Mouse (Mus musculus) kidney, embryonic 15.5 days (tissue): ENCODE measurements at regions not wholly inside any gene's neighbourhood (a gene's known extent, or its start where the extent isn't known, plus 50 kb on each side); places are given as distances from the start of the nearest gene placed in this dataset.
"Not testable (repeated sequence)": the region's sequence is repeated elsewhere in the genome, so short reads cannot be mapped to it uniquely, and the experiment has no call there.

Source experiments
- ATAC-seq: fragments of 200-750 bp; cut with Nextera tagmentation; replicated peaks from 2 replicates; pipeline ENCODE4 v1.8.0; 2017; ENCODE audit warnings: moderate TSS enrichment; ENCODE audit not compliant: low FRiP score
- H3K27ac ChIP-seq: fragments of 300-500 bp; sonication (generic); 2 replicates; pipeline ENCODE4 v1.5.1; 2015; ENCODE audit warnings: mild to moderate bottlenecking, inconsistent platforms
- H3K27me3 ChIP-seq: fragments of 300-500 bp; sonication (generic); 2 replicates; pipeline ENCODE4 v1.6.1; 2015; ENCODE audit warnings: inconsistent platforms
- H3K36me3 ChIP-seq: fragments of 300-500 bp; sonication (generic); 2 replicates; pipeline ENCODE4 v1.6.1; 2015; ENCODE audit warnings: inconsistent platforms
- H3K4me1 ChIP-seq: fragments of 300-500 bp; sonication (generic); 2 replicates; pipeline ENCODE4 v1.6.1; 2015; ENCODE audit warnings: inconsistent platforms
- H3K4me2 ChIP-seq: fragments of 300-500 bp; sonication (generic); 2 replicates; pipeline ENCODE4 v1.6.1; 2015; ENCODE audit warnings: moderate library complexity, mild to moderate bottlenecking, inconsistent platforms
- H3K4me3 ChIP-seq: fragments of 300-500 bp; sonication (generic); replicated peaks from 2 replicates; pipeline ENCODE4 v1.5.1; 2015; ENCODE audit warnings: mild to moderate bottlenecking, inconsistent platforms
- H3K9ac ChIP-seq: fragments of 300-500 bp; sonication (generic); 2 replicates; pipeline ENCODE4 v1.6.1; 2015; ENCODE audit warnings: mild to moderate bottlenecking, inconsistent platforms
- H3K9me3 ChIP-seq: fragments of 300-500 bp; sonication (generic); replicated peaks from 2 replicates; pipeline ENCODE4 v1.6.1; 2016; ENCODE audit warnings: inconsistent platforms
- WGBS: fragments of 180-500 bp; shearing (Covaris S2); methylation state at CpG from one replicate; pipeline ENCODE4 v1.1.7; 2015; ENCODE audit warnings: mixed read lengths; 5-methylcytosine and 5-hydroxymethylcytosine counted together

DNA sequence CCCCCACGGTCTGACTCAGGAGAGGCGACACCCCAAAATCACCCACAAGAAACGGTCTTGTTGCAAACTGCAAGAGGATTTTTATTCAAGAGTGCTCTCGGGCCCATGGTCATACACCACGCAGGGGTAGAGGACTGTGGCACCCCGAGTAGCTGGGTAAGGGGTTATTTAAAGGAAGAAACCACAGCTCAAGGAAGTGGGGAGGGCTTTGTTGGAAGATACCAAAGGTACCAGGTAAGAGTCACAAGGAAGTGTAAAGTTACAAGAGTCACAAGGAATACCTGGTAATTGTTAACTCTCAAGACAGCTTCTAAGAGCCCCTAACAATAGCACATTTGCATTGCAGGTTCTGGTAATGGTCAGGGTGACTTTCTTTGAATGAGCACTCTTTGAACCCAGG, 170.2 kb downstream of the Snx19 start:
- H3K4me3 ChIP-seq, H3K27me3 ChIP-seq, H3K36me3 ChIP-seq, H3K9ac ChIP-seq, H3K27ac ChIP-seq, ATAC-seq, H3K9me3 ChIP-seq, H3K4me2 ChIP-seq, H3K4me1 ChIP-seq: not testable (repeated sequence)
- WGBS: 81% methylated on average over 6 of the region's 6 CpGs

DNA sequence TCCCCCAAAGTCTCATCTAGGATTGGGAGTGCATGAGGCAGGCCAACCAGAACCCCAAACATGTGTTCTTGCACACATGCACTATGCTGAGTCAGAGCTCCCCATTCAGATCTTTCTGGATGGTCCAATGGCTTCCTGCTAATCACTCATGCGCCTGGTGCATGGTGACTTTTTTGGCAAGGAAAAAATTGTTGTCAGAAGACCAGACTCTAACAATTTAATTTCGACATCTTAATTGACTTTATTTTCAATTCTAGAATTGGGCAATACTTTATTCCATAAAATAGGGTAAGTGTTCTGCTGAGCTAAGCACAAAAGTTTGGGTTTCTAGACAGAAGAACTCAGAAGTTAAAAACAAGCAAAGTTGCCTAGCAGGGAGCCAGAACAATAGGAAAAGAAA, 165.7 kb downstream of the Snx19 start:
- no peaks in the 10 kb centered on the region for H3K27me3 ChIP-seq
- no peaks in the 10 kb centered on the region for H3K4me1 ChIP-seq
- no peak overlapping the region for H3K9ac ChIP-seq
- ATAC-seq: no peak
- WGBS: 90% methylated on average over 2 of the region's 2 CpGs
- H3K9me3 ChIP-seq: no peaks in the 10 kb centered on the region
- no peaks in the 10 kb centered on the region for H3K36me3 ChIP-seq
- no peak overlapping the region for H3K27ac ChIP-seq
- H3K4me2 ChIP-seq: no peak overlapping the region
- no peak overlapping the region for H3K4me3 ChIP-seq

DNA sequence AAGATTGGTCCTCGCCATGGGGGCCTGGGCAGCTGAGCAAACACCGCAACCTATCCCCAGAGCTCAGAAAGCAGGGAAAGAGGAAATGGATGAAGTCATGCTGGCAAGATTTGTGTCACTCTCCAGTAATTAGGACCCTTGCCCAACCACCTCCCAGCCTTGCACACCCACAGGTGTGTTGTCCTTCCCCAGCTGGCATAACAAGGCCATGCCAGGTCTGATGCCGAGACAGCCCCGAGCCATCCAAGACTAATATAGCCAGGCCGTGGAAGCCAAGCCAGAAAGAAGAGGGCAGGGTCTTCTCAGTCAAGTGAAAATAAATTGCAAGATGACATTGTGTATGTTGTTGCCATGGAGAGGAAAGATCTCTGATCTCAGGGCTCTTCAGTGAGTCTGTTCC, 164.3 kb downstream of the Snx19 start:
- Histone ChIP-seq H3K9ac (no peak overlapping the region), H3K4me3 (no peak overlapping the region), H3K4me1 (no peaks in the 10 kb centered on the region), H3K36me3 (no peaks in the 10 kb centered on the region), H3K27ac (no peak overlapping the region), H3K27me3 (no peaks in the 10 kb centered on the region), H3K9me3 (no peaks in the 10 kb centered on the region), H3K4me2 (no peak overlapping the region)
- no peak for ATAC-seq
- 76% methylated on average over 5 of the region's 5 CpGs for WGBS

DNA sequence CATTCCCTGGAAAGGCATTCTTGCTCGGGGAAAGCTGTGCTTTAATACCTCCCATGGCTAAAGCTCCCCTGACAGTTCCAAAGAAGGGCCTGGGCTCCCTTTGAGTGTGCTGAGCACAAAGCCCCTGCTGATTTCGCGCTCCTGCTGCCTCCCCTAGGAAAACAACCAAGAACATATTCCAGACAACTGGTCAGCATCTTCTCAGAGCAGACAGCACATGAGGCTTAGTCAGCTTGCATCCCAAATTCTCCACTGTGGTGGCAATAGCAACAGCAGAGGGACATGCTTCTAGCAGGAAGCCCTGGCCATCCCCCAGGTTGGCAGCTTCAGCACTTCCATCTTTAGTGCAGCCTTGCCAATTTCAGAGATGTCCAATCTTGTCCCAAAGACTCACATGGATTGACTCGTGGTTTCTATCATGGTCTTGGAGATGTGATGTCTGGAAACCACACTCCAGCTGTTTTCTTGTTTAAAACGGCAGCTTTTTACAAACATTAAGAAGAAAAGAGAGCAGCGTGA, 163.8 kb downstream of the Snx19 start:
- Histone ChIP-seq H3K4me1 (no peaks in the 10 kb centered on the region), H3K9me3 (no peaks in the 10 kb centered on the region), H3K9ac (no peak overlapping the region), H3K4me3 (no peak overlapping the region), H3K27ac (no peak overlapping the region), H3K36me3 (no peaks in the 10 kb centered on the region), H3K27me3 (no peaks in the 10 kb centered on the region), H3K4me2 (no peak overlapping the region)
- no peak for ATAC-seq
- 72% methylated on average over 6 of the region's 6 CpGs for WGBS

DNA sequence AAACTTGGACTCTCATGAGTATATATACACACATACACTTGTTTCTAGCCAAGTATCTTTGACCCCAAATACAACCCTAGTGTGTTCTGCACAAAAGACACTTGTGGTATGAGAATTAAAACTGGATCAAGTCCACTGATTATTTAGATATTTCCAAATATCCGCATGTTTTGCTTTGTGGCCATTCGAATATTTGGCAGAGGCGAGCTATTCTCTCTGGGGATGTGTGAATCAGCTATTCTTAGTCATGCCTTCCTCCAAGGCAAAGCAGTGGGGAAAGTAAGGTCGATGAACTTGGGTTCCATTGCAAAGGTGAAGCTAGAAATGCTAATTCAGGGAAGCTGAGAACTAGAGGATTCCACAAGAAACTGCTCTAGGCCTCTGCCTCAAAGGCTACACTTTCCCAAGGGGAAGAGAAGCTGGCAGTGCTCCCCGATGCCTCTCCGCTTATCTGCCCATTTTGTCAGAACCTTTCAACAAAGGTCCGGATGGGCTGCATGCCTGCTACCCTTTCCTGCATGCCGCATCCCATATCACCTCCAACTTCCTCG, 154.4 kb downstream of the Snx19 start:
- no peaks in the 10 kb centered on the region for H3K4me1 ChIP-seq
- H3K9ac ChIP-seq: no peak overlapping the region
- no peak overlapping the region for H3K27ac ChIP-seq
- H3K4me2 ChIP-seq: no peak overlapping the region
- 87% methylated on average over 9 of the region's 9 CpGs for WGBS
- no peaks in the 10 kb centered on the region for H3K36me3 ChIP-seq
- no peak overlapping the region for H3K4me3 ChIP-seq
- H3K27me3 ChIP-seq: no peaks in the 10 kb centered on the region
- H3K9me3 ChIP-seq: no peaks in the 10 kb centered on the region
- ATAC-seq: no peak

DNA sequence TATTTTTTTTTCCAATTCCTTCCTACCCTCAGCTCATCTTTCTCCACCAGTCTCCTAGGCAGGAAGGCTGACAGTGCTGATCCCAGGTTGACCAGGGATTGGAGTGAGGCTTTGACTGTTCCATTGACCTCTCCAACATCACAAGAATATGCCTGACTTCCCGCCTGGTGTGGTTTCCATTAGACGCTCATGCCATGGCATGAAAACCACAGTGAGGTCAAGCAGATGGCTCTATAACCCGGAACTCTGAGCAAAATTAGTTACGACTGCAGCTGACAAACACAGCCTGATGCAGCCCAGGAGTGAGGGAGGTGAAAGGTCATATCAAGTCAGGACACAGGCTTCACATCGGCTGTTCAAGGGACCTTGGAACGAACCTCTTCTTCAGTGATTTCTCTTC, 153.6 kb downstream of the Snx19 start:
- H3K36me3 ChIP-seq: no peaks in the 10 kb centered on the region
- ATAC-seq: no peak
- no peak overlapping the region for H3K27ac ChIP-seq
- no peaks in the 10 kb centered on the region for H3K27me3 ChIP-seq
- no peak overlapping the region for H3K4me2 ChIP-seq
- no peaks in the 10 kb centered on the region for H3K9me3 ChIP-seq
- no peak overlapping the region for H3K9ac ChIP-seq
- WGBS: 44% methylated on average over 6 of the region's 6 CpGs
- H3K4me1 ChIP-seq: no peaks in the 10 kb centered on the region
- H3K4me3 ChIP-seq: no peak overlapping the region

DNA sequence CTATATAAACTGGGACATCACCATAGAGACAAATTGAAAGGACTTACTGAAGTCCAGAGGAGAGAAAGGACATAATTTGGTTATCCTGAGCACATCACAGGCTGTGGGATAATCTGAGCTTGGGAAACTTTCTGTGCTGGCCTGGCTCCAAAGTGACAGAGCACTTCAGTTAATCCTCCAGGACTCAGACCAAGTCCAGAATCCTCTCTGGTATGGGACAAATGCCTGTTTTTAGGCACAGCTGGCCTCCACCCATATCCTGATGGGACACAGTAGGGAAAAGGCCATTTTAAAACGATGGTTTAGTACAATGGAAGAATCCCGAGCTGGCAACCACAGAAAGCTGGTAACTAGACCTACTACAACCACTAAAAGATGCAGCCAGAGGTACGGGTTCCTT, 151.3 kb downstream of the Snx19 start:
- no peak for ATAC-seq
- H3K4me3 ChIP-seq: no peak overlapping the region
- 87% methylated on average over 3 of the region's 3 CpGs for WGBS
- no peak overlapping the region for H3K9ac ChIP-seq
- H3K9me3 ChIP-seq: no peaks in the 10 kb centered on the region
- no peaks in the 10 kb centered on the region for H3K36me3 ChIP-seq
- no peak overlapping the region for H3K4me2 ChIP-seq
- no peaks in the 10 kb centered on the region for H3K4me1 ChIP-seq
- H3K27ac ChIP-seq: no peak overlapping the region
- H3K27me3 ChIP-seq: no peaks in the 10 kb centered on the region

DNA sequence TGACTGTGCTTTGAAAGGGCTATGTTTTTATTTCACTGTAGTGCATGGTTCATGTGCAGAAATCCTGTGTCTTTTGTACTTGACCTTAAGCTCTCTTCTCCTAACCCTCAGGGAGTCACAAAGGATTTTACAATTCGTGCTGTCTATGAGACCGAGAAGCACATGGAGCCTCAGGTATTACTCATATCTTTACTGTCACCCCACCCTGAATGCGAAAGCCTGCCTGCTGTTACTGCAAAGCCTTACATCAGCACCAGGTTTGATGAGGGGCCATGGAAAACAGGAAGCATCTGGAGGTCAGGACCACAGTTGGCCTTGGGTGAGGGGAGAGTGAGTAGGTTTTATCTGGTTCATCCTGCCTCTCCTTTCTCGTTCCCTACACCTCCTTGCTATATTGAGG, 150.3 kb downstream of the Snx19 start:
- Histone ChIP-seq H3K9me3 (no peaks in the 10 kb centered on the region), H3K4me1 (no peaks in the 10 kb centered on the region), H3K27me3 (no peaks in the 10 kb centered on the region), H3K9ac (no peak overlapping the region), H3K36me3 (no peaks in the 10 kb centered on the region), H3K4me3 (no peak overlapping the region), H3K4me2 (no peak overlapping the region), H3K27ac (no peak overlapping the region)
- ATAC-seq: no peak
- 68% methylated on average over 4 of the region's 4 CpGs for WGBS

DNA sequence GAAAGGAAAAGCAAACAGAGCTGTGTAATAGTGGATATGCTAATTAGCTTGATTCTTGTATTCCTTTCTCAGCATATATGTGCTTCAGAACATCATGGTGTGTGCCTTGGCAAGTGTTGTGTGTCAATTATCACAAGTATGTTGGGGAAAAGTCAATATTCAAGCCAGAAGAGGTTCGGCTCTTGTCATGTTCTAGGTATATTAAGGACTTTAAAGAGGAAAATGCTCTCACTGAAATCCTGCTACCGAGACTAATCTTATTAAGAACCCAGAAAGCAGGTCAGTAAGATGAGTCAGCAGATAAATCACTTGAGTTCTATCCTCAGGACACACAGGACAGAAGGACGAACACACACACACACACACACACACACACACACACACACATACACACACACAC, 148.6 kb downstream of the Snx19 start:
- H3K9me3 ChIP-seq: no peaks in the 10 kb centered on the region
- no peak overlapping the region for H3K4me2 ChIP-seq
- no peaks in the 10 kb centered on the region for H3K4me1 ChIP-seq
- ATAC-seq: no peak
- H3K27me3 ChIP-seq: no peaks in the 10 kb centered on the region
- H3K36me3 ChIP-seq: no peaks in the 10 kb centered on the region
- no peak overlapping the region for H3K27ac ChIP-seq
- no peak overlapping the region for H3K9ac ChIP-seq
- 76% methylated on average over 3 of the region's 3 CpGs for WGBS
- H3K4me3 ChIP-seq: no peak overlapping the region

DNA sequence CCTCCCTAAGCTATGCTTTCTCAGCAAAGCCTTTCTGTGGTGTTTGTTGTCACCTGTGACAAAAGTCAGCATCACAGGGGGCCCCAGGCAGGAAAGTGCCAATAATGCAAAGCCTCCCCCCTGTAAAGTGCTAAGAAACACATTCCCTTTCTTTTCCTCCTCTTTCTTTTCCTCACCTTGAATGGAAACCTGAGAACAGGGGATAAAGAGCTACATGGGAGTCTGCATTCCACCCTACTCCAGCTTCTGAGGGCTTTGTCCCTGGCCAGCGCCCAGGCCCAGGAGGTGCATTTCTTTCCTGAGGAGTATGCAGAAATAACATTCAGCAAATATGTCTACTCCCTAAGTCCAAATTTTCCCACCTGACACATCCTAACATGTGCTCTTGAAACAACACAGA, 146.4 kb downstream of the Snx19 start:
- no peak for ATAC-seq
- H3K4me2 ChIP-seq: no peak overlapping the region
- no peak overlapping the region for H3K9ac ChIP-seq
- H3K27ac ChIP-seq: no peak overlapping the region
- H3K9me3 ChIP-seq: no peaks in the 10 kb centered on the region
- 55% methylated on average over 1 of the region's 1 CpGs for WGBS
- no peaks in the 10 kb centered on the region for H3K4me1 ChIP-seq
- no peak overlapping the region for H3K4me3 ChIP-seq
- no peaks in the 10 kb centered on the region for H3K27me3 ChIP-seq
- no peaks in the 10 kb centered on the region for H3K36me3 ChIP-seq

DNA sequence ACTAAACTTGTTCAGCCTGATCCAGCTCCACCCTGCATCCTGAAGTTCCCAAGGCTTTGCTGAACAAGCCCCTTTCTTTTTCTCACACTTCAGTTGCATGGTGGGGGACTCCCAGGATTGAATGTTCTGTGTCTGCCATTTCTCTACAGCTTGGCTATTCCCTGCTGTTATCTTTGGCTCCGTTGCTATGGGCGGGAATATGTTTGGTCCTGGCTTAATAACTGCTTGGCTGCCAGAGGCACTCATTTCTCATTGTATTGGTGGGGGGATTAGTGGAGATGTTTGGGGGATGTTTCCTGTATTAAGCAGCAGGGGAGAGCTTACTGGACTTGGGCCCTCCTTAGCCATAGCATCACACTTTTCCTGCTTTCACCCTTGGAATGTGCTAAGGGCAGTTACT, 144.1 kb downstream of the Snx19 start:
- no peak for ATAC-seq
- H3K4me2 ChIP-seq: no peak overlapping the region
- H3K36me3 ChIP-seq: no peaks in the 10 kb centered on the region
- no peaks in the 10 kb centered on the region for H3K27me3 ChIP-seq
- 34% methylated on average over 2 of the region's 2 CpGs for WGBS
- no peak overlapping the region for H3K9ac ChIP-seq
- H3K9me3 ChIP-seq: no peaks in the 10 kb centered on the region
- no peaks in the 10 kb centered on the region for H3K4me1 ChIP-seq
- no peak overlapping the region for H3K27ac ChIP-seq
- no peak overlapping the region for H3K4me3 ChIP-seq

DNA sequence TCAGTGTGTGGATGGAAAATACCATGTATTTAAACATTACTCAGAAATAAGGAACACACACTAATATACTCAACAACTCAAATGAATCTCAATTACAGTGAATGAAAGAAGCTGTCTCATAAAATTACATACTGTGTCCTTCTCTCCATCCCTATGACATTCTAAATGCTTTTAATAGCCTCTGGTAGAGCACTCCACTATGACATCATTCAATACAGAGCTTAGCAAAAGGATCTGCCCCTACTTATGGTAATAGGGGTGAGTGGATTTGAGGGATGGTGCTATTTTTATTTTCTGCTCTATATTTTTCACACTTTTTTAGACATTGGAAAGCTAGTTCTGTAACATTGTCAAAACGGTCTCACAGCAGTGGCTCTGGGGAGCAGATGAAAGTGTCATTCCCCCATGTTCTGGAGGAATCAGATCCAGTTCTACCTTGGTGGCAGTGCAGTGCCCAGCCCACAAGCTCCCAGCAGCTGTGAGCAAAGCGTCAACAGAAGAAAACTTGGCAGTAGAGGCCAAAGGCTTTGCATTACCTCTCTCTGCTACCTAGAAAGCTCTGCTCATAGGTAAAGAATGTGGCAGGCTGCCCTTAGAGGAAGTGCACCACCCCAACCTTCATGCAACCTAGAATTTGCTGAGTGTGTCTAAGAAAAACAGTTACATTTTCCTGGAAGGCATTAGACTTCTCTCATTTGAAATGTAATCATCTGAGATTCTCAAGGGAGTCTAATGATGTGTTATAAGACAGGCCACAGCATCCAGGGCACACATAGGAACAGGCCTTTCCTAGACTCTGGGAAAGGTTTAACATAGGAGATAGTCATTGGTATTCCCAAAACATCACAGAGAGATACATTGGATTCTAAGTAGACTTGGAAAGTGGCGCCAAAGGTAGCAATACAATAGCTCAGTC, 138.1 kb downstream of the Snx19 start:
- Histone ChIP-seq H3K4me3 (no peak overlapping the region), H3K4me1 (no peaks in the 10 kb centered on the region), H3K27ac (no peak overlapping the region), H3K4me2 (no peak overlapping the region), H3K9me3 (no peaks in the 10 kb centered on the region), H3K27me3 (no peaks in the 10 kb centered on the region), H3K36me3 (no peaks in the 10 kb centered on the region), H3K9ac (no peak overlapping the region)
- 81% methylated on average over 3 of the region's 3 CpGs for WGBS
- ATAC-seq: no peak
